Comparison of ENCODE assay signal across 15 mouse cellular contexts in the genomic region with DNA sequence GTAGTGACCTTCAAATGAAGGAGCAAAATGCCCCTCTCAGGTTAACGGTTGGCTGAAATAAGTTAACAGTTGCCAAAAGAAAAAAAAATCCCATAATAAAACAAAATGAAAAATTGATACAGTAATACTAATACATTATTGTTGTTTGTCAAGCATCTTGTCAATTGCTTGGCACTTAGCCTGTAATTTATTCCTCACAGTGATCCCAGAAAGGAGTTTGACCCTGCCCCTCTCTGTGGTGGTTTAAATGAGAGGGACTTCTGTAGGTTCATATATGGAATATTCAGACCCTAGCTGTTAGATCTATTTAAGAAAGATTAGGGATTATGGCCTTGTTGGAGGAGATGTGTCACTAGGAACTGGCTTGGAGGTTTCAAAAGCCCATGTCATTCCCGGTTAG. TPM values are rescaled to one million over a fixed set of nuclear protein-coding genes. Genes with fewer than 3 reads are reported as not detected.
"Had no signal": no experiment of that assay in that cellular context is flagged by ENCODE, and none has a peak within 500 bp of the region (broad histone marks: within the 10 kb centered on the region; RNA-seq: fewer than 3 reads in every experiment).

No protein-coding gene starts in this region.

- H3K27me3 ChIP-seq: limb, embryonic 15.5 days; lung, embryonic 15.5 days; midbrain, embryonic 12.5 days; neural tube, embryonic 13.5 days had no signal

- H3K4me2 ChIP-seq: limb, embryonic 15.5 days; lung, embryonic 15.5 days; midbrain, embryonic 12.5 days; neural tube, embryonic 13.5 days had no signal

- H3K36me3 ChIP-seq: limb, embryonic 15.5 days; lung, embryonic 15.5 days; midbrain, embryonic 12.5 days; neural tube, embryonic 13.5 days had no signal

- H3K27ac ChIP-seq: limb, embryonic 15.5 days; lung, embryonic 15.5 days; macrophage; midbrain, embryonic 12.5 days; neural tube, embryonic 13.5 days; stomach, postnatal 0 days had no signal

- ATAC-seq: midbrain, embryonic 16.5 days had no signal

- DNase-seq: kidney, adult 11 months; kidney, postnatal 10 days; layer of hippocampus, adult 9-11 months; layer of hippocampus, postnatal 36 days; lung, postnatal 14 days; right cerebral cortex, adult 18-20 months; right cerebral cortex, postnatal 25 days; thymus, postnatal 4 days had no signal

- H3K9me3 ChIP-seq: limb, embryonic 15.5 days; lung, embryonic 15.5 days; midbrain, embryonic 12.5 days; neural tube, embryonic 13.5 days had no signal

- H3K4me3 ChIP-seq: limb, embryonic 15.5 days; lung, embryonic 15.5 days; midbrain, embryonic 12.5 days; neural tube, embryonic 13.5 days had no signal

- H3K9ac ChIP-seq: limb, embryonic 15.5 days; lung, embryonic 15.5 days; midbrain, embryonic 12.5 days; neural tube, embryonic 13.5 days had no signal

- H3K4me1 ChIP-seq: limb, embryonic 15.5 days; lung, embryonic 15.5 days; midbrain, embryonic 12.5 days; neural tube, embryonic 13.5 days had no signal

RNA-seq across cellular contexts. Expression of gene Aldob, which starts 3.3 kb away (rescaled TPM):
- polyA plus RNA-seq: macrophage; midbrain, embryonic 12.5 days had no signal

RNA-seq across cellular contexts. Expression of gene Baat, which starts 39.7 kb away (rescaled TPM):
- polyA plus RNA-seq: limb, embryonic 15.5 days; lung, embryonic 15.5 days; macrophage; neural tube, embryonic 13.5 days; stomach, postnatal 0 days had no signal

RNA-seq across cellular contexts. Expression of gene Tmem246, which starts 51.6 kb away (rescaled TPM):
- polyA plus RNA-seq: macrophage had no signal
